Mouse (Mus musculus): ENCODE results near the gene Eif5a.

- no peak for TF ChIP-seq CTCF (IDR thresholded peaks at IDR 0.05; ENCODE audit: low read depth, low read length)
- TF ChIP-seq POLR2A (IDR thresholded peaks at IDR 0.05; ENCODE audit: borderline replicate concordance, low read depth, low read length), result no peak
These were observed 10.1 kb downstream of the Eif5a start for GRCm38 (mm10) chr11:69911701-69912100.

All from bone marrow macrophage, adult 2 months (primary cell).